Mouse (Mus musculus): ENCODE measurements at regions not wholly inside any gene's neighbourhood (a gene's known extent, or its start where the extent isn't known, plus 50 kb on each side); places are given as distances from the start of the nearest gene placed in this dataset.

- TF ChIP-seq POLR2A (IDR thresholded peaks at IDR 0.05; ENCODE audit: borderline replicate concordance, insufficient read depth, low read length) (no peak), CTCF (IDR thresholded peaks at IDR 0.05; ENCODE audit: borderline replicate concordance, insufficient read depth, low read depth, low read length) (no peak)
These were observed 226.1 kb upstream of the Gm21833 start for GRCm38 (mm10) chr16:82602038-82602437.
